In the genomic region with DNA sequence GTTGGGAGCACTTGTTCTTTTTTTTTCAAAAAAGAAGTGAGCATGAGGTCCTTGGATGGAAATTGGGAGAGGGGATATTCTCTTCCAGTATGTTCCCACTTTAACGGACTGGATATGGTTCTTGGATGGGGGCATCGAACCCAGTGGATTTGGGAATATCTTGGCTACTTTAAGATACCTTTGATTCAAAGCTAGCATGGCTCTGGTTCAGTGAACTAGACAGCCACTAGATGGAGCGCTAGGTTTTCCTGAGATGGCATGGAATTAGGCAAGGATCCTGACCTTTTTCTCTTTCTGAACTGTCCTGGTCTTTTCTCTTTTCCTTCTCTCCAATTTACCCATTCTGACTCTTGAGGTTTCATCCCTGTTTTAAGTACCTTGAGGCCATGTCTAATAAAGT, we compare ENCODE assay signal across 8 mouse cellular contexts. TPM values are rescaled to one million over a fixed set of nuclear protein-coding genes. Genes with fewer than 3 reads are reported as not detected.
DNase-seq lines count a peak whose midpoint lies in the region; TF ChIP-seq lines count a peak whose summit lies in the region.

No protein-coding gene starts in this region.

- TF ChIP-seq POLR2A in heart, adult 2 months (IDR thresholded peaks at IDR 0.05; ENCODE audit: insufficient read depth, low read depth, low read length) = no peak
- no peak for TF ChIP-seq POLR2A in ES-Bruce4 (IDR thresholded peaks at IDR 0.05; ENCODE audit: insufficient read depth, low read length)

- H3K4me1 ChIP-seq in heart, adult 2 months (ENCODE audit: control insufficient read depth, insufficient read depth, low read length) = no peaks in the 10 kb centered on the region
- no peaks in the 10 kb centered on the region for H3K4me1 ChIP-seq in ES-Bruce4 (ENCODE audit: control insufficient read depth, insufficient read depth, low read length)
- H3K4me1 ChIP-seq in midbrain, embryonic 10.5 days = no peaks in the 10 kb centered on the region

- peaks cover 6% of the 10 kb centered on the region; the same call in 1 of the 2 replicates for H3K9me3 ChIP-seq in ES-Bruce4 (replicated peaks; ENCODE audit: control insufficient read depth, insufficient read depth, low read length, poor library complexity, severe bottlenecking)
- 0 out of 2 replicates have a peak, but pooled peaks cover 2% of the 10 kb centered on the region for H3K9me3 ChIP-seq in midbrain, embryonic 10.5 days (replicated peaks)

- H3K27ac ChIP-seq in heart, adult 2 months = no peak overlapping the region
- no peak overlapping the region for H3K27ac ChIP-seq in ES-Bruce4 (ENCODE audit: insufficient read depth, low read length)
- no peak overlapping the region for H3K27ac ChIP-seq in midbrain, embryonic 10.5 days (replicated peaks)

- TF ChIP-seq EP300 in heart, adult 2 months (IDR thresholded peaks at IDR 0.05; ENCODE audit: insufficient read depth, low read depth, low read length) = no peak
- TF ChIP-seq EP300 in ES-Bruce4 (IDR thresholded peaks at IDR 0.05; ENCODE audit: insufficient read depth, low read depth, low read length) = no peak

- intact Hi-C loops in heart, adult 2 months (cut with DNase I) = loop anchor here (2.0 to 5.0 kb wide), 4 partner anchors 259 to 619 kb away; a partner anchor contains a TSS
- intact Hi-C loops in heart, postnatal 25 days (cut with DNase I) = loop anchor here (2.0 to 5.0 kb wide), 4 partner anchors 259 to 615 kb away; a partner anchor contains a TSS

- TF ChIP-seq CTCF in heart, adult 2 months (IDR thresholded peaks at IDR 0.05) = peak; percentile 84
- peak; percentile 8 for TF ChIP-seq CTCF in ES-Bruce4 (IDR thresholded peaks at IDR 0.05; ENCODE audit: low read depth, low read length)

- H3K9ac ChIP-seq in heart, adult 2 months (ENCODE audit: low read depth, low read length) = no peak overlapping the region
- H3K9ac ChIP-seq in ES-Bruce4 (ENCODE audit: low read depth, poor library complexity, severe bottlenecking) = no peak overlapping the region

- no peaks in the 10 kb centered on the region for H3K27me3 ChIP-seq in heart, adult 2 months (ENCODE audit: control insufficient read depth, insufficient read depth, low read length)
- no peaks in the 10 kb centered on the region for H3K27me3 ChIP-seq in ES-Bruce4 (ENCODE audit: control insufficient read depth, insufficient read depth, low read length, poor library complexity, severe bottlenecking)
- H3K27me3 ChIP-seq in midbrain, embryonic 10.5 days (ENCODE audit: low read depth, poor library complexity, severe bottlenecking) = no peaks in the 10 kb centered on the region

- no peaks in the 10 kb centered on the region for H3K79me2 ChIP-seq in heart, adult 2 months (replicated peaks; ENCODE audit: control insufficient read depth, insufficient read depth, low read length)

- DNase-seq in heart, adult 2 months = peak; percentile 8 to 27
- no peak for DNase-seq in heart, postnatal 25 days (ENCODE audit: low spot score)
- DNase-seq in cerebellum, adult 8-10 months = peak; percentile 54
- peak; percentile 38 to 69 for DNase-seq in frontal cortex, postnatal 36 days (ENCODE audit: low spot score in 2 of 2)
- DNase-seq in layer of hippocampus, adult 9-10 months (ENCODE audit: low spot score) = peak; percentile 27
- DNase-seq in midbrain, embryonic 10.5 days (ENCODE audit: low spot score) = peak; percentile 34
- DNase-seq in ovary, postnatal 10 days (ENCODE audit: low spot score) = no peak

- no peaks in the 10 kb centered on the region for H3K36me3 ChIP-seq in heart, adult 2 months (ENCODE audit: control insufficient read depth, insufficient read depth, low read length)
- no peaks in the 10 kb centered on the region for H3K36me3 ChIP-seq in ES-Bruce4 (ENCODE audit: control insufficient read depth, insufficient read depth, low read length, poor library complexity, severe bottlenecking)
- no peaks in the 10 kb centered on the region for H3K36me3 ChIP-seq in midbrain, embryonic 10.5 days

- 21% methylated on average over 3 of the region's 3 CpGs for WGBS in heart, adult 2 months
- WGBS in midbrain, embryonic 10.5 days = 39% methylated on average over 3 of the region's 3 CpGs

- no peak overlapping the region for H3K4me3 ChIP-seq in heart, adult 2 months
- H3K4me3 ChIP-seq in ES-Bruce4 (ENCODE audit: low read depth, low read length) = no peak overlapping the region
- no peak overlapping the region for H3K4me3 ChIP-seq in midbrain, embryonic 10.5 days

RNA-seq across cellular contexts. Expression of a gene that starts 20.6 kb away (rescaled TPM):
- 10 to 100 TPM; 15.6 to 15.8 TPM for total RNA-seq in heart, adult 2 months (2021)
- polyA plus RNA-seq in heart, adult 2 months (2012; rRNA removed) = 2.8 and 3.5 TPM in 2 replicates
- total RNA-seq in heart, postnatal 25 days (2021) = 10 to 100 TPM; 12.8 to 16.0 TPM
- 26.8 and 28.4 TPM in 2 replicates for polyA plus RNA-seq in ES-Bruce4 (2011; ENCODE audit: insufficient read depth, insufficient read length, low read depth, missing spikeins)
- polyA plus RNA-seq in midbrain, embryonic 10.5 days (2016; fragmentation: Nextera tagmentation; extraction: Ambion mirVana) = 64.1 and 67.6 TPM in 2 replicates

Comparison
In these comparisons a context has a peak if more than half of its experiments do, and no peak if none do; other contexts are left out.
1. DNase-seq: peak in heart, adult 2 months (2 of 2), cerebellum, adult 8-10 months (single experiment), frontal cortex, postnatal 36 days (2 of 2), layer of hippocampus, adult 9-10 months (single experiment) and midbrain, embryonic 10.5 days (single experiment); none in heart, postnatal 25 days (single experiment) and ovary, postnatal 10 days (single experiment).